In the genomic region with DNA sequence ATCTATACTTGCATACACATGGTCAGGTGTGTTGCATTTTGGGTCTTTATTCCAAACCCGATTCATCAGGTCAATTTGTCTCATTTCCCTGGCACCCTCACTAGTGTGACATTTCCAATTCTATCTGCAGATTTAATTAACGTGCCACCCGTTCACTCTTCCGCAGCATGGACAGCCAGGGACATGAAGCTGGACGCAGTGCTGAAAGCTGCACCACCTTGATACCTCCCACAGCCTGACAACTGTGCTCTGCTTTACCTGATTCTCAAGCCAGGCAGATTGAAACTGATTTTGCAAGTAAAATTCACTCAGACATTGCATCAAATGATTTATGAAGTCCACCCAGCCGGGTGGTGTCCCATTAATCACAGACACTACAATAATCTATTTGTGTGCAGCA, we compare ENCODE assay signal across 21 mouse cellular contexts. TPM values are rescaled to one million over a fixed set of nuclear protein-coding genes. Genes with fewer than 3 reads are reported as not detected.
DNase-seq lines count a peak whose midpoint lies in the region; ATAC-seq lines count a peak whose summit lies in the region.
"Had no signal": no experiment of that assay in that cellular context is flagged by ENCODE, and none has a peak within 500 bp of the region (broad histone marks: within the 10 kb centered on the region; RNA-seq: fewer than 3 reads in every experiment).

No protein-coding gene starts in this region.

- H3K27me3 ChIP-seq in midbrain, embryonic 10.5 days (ENCODE audit: low read depth, poor library complexity, severe bottlenecking) = no peaks in the 10 kb centered on the region
- no peaks in the 10 kb centered on the region for H3K27me3 ChIP-seq in midbrain, embryonic 13.5 days
- H3K27me3 ChIP-seq in hindbrain, embryonic 16.5 days (replicated peaks; ENCODE audit: control insufficient read depth, insufficient read depth, low read length) = no peaks in the 10 kb centered on the region
- no peaks in the 10 kb centered on the region for H3K27me3 ChIP-seq in neural tube, embryonic 15.5 days (replicated peaks)
- H3K27me3 ChIP-seq: embryonic facial prominence, embryonic 12.5 days; forebrain, embryonic 15.5 days had no signal

- DNase-seq in cerebellum, postnatal 14 days = peak; percentile 9 to 11
- peak; percentile 4 for DNase-seq in midbrain, embryonic 10.5 days (ENCODE audit: low spot score)
- DNase-seq in right cerebral cortex, adult 2 months (ENCODE audit: low spot score in 2 of 2) = no peak
- DNase-seq: adrenal gland, adult 8-10 months; adrenal gland, postnatal 36 days; B cell, adult 2 months; cerebellum, adult 11 months; cerebellum, adult 8-10 months; cerebellum, postnatal 25 days; gastrocnemius, postnatal 36 days; heart, adult 18-20 months; heart, postnatal 10 days had no signal

- H3K4me2 ChIP-seq in midbrain, embryonic 13.5 days (replicated peaks) = no peak overlapping the region
- peak overlapping the region; percentile 2; the same call in 1 of the 2 replicates for H3K4me2 ChIP-seq in hindbrain, embryonic 16.5 days (ENCODE audit: low read length)
- peak overlapping the region; percentile 31 for H3K4me2 ChIP-seq in neural tube, embryonic 15.5 days
- H3K4me2 ChIP-seq: embryonic facial prominence, embryonic 12.5 days; forebrain, embryonic 15.5 days had no signal

- no peak for ATAC-seq in cerebellum, adult (ENCODE audit: insufficient number of reproducible peaks, low FRiP score, low TSS enrichment)
- no peak for ATAC-seq in midbrain, embryonic 13.5 days
- peak; percentile 64 for ATAC-seq in hindbrain, embryonic 16.5 days
- ATAC-seq in neural tube, embryonic 15.5 days (ENCODE audit: low FRiP score) = no peak
- ATAC-seq: CD4-positive, CD25-positive, alpha-beta regulatory T cell, adult 4 months; forebrain, embryonic 15.5 days had no signal

- H3K36me3 ChIP-seq in midbrain, embryonic 10.5 days = no peaks in the 10 kb centered on the region
- H3K36me3 ChIP-seq in midbrain, embryonic 13.5 days = no peaks in the 10 kb centered on the region
- H3K36me3 ChIP-seq in hindbrain, embryonic 16.5 days (ENCODE audit: control insufficient read depth, insufficient read depth, low read length) = no peaks in the 10 kb centered on the region
- H3K36me3 ChIP-seq in neural tube, embryonic 15.5 days = no peaks in the 10 kb centered on the region
- H3K36me3 ChIP-seq: embryonic facial prominence, embryonic 12.5 days; forebrain, embryonic 15.5 days; G1E; heart, embryonic 10.5 days had no signal

- no peak overlapping the region for H3K4me3 ChIP-seq in midbrain, embryonic 10.5 days
- no peak overlapping the region for H3K4me3 ChIP-seq in midbrain, embryonic 13.5 days (replicated peaks)
- H3K4me3 ChIP-seq in hindbrain, embryonic 16.5 days (ENCODE audit: low read length) = no peak overlapping the region
- no peak overlapping the region for H3K4me3 ChIP-seq in neural tube, embryonic 15.5 days (replicated peaks)
- H3K4me3 ChIP-seq: embryonic facial prominence, embryonic 12.5 days; forebrain, embryonic 15.5 days; heart, embryonic 10.5 days had no signal

- no peaks in the 10 kb centered on the region for H3K4me1 ChIP-seq in midbrain, embryonic 10.5 days
- no peaks in the 10 kb centered on the region for H3K4me1 ChIP-seq in midbrain, embryonic 13.5 days (replicated peaks)
- no peaks in the 10 kb centered on the region for H3K4me1 ChIP-seq in hindbrain, embryonic 16.5 days (ENCODE audit: control insufficient read depth, insufficient read depth, low read depth, low read length)
- 0 out of 2 replicates have a peak, but pooled peaks cover 8% of the 10 kb centered on the region for H3K4me1 ChIP-seq in neural tube, embryonic 15.5 days
- H3K4me1 ChIP-seq: embryonic facial prominence, embryonic 12.5 days; forebrain, embryonic 15.5 days; heart, embryonic 10.5 days had no signal

- no peak overlapping the region for H3K9ac ChIP-seq in midbrain, embryonic 13.5 days (replicated peaks)
- no peak overlapping the region for H3K9ac ChIP-seq in hindbrain, embryonic 16.5 days (ENCODE audit: low read depth, low read length)
- H3K9ac ChIP-seq in neural tube, embryonic 15.5 days (replicated peaks) = no peak overlapping the region
- H3K9ac ChIP-seq: embryonic facial prominence, embryonic 12.5 days; forebrain, embryonic 15.5 days had no signal

- H3K27ac ChIP-seq in midbrain, embryonic 10.5 days (replicated peaks) = no peak overlapping the region
- H3K27ac ChIP-seq in midbrain, embryonic 13.5 days = no peak overlapping the region
- H3K27ac ChIP-seq in hindbrain, embryonic 16.5 days (ENCODE audit: low read depth, low read length) = no peak overlapping the region
- no peak overlapping the region for H3K27ac ChIP-seq in neural tube, embryonic 15.5 days (replicated peaks)
- H3K27ac ChIP-seq: embryonic facial prominence, embryonic 12.5 days; forebrain, embryonic 15.5 days; heart, embryonic 10.5 days had no signal

- whole genome bisulfite sequencing in midbrain, embryonic 10.5 days = 94% methylated on average over 6 of the region's 6 CpGs
- 90% methylated on average over 6 of the region's 6 CpGs for WGBS in midbrain, embryonic 13.5 days
- WGBS in hindbrain, embryonic 16.5 days = 68% methylated on average over 6 of the region's 6 CpGs
- 54% methylated on average over 6 of the region's 6 CpGs for WGBS in neural tube, embryonic 15.5 days

- no peaks in the 10 kb centered on the region for H3K9me3 ChIP-seq in midbrain, embryonic 10.5 days (replicated peaks)
- H3K9me3 ChIP-seq in midbrain, embryonic 13.5 days = no peaks in the 10 kb centered on the region
- no peaks in the 10 kb centered on the region for H3K9me3 ChIP-seq in hindbrain, embryonic 16.5 days (ENCODE audit: control insufficient read depth, low read length)
- H3K9me3 ChIP-seq in neural tube, embryonic 15.5 days (replicated peaks) = no peaks in the 10 kb centered on the region
- H3K9me3 ChIP-seq: embryonic facial prominence, embryonic 12.5 days; forebrain, embryonic 15.5 days; G1E; heart, embryonic 10.5 days had no signal

RNA-seq across cellular contexts. Expression of a gene that starts 19.3 kb away (rescaled TPM):
- 2.8 and 4.9 TPM in 2 replicates for polyA plus RNA-seq in midbrain, embryonic 10.5 days (2016; fragmentation: Nextera tagmentation; extraction: Ambion mirVana)
- 5.4 and 6.4 TPM in 2 replicates for polyA plus RNA-seq in midbrain, embryonic 13.5 days (2015; fragmentation: Nextera tagmentation; extraction: Ambion mirVana)
- 12.6 and 13.4 TPM in 2 replicates for polyA plus RNA-seq in hindbrain, embryonic 16.5 days (2015; fragmentation: Nextera tagmentation; extraction: Ambion mirVana)
- polyA plus RNA-seq in neural tube, embryonic 15.5 days (2015; fragmentation: Nextera tagmentation; extraction: Ambion mirVana) = 15.8 and 17.4 TPM in 2 replicates

Comparison
In these comparisons a context has a peak if more than half of its experiments do, and no peak if none do; other contexts are left out.
1. DNase-seq: peak in cerebellum, postnatal 14 days (2 of 2) and midbrain, embryonic 10.5 days (single experiment); none in right cerebral cortex, adult 2 months (0 of 2).